Mouse (Mus musculus): ENCODE measurements at regions not wholly inside any gene's neighbourhood (a gene's known extent, or its start where the extent isn't known, plus 50 kb on each side); places are given as distances from the start of the nearest gene placed in this dataset.

GRCm38 (mm10) chr1:120739499-120739898 is 137.3 kb downstream of the En1 start:
- H3K4me1 ChIP-seq (ENCODE audit: control insufficient read depth, insufficient read depth, insufficient read length, low read length) = no peaks in the 10 kb centered on the region
- no peaks in the 10 kb centered on the region for H3K27me3 ChIP-seq (ENCODE audit: control insufficient read depth, insufficient read depth, low read length)
- no peak overlapping the region for H3K27ac ChIP-seq (ENCODE audit: insufficient read depth, low read depth, low read length)
- 72% methylated on average over 6 of the region's 6 CpGs for WGBS
- no peak overlapping the region for H3K4me3 ChIP-seq (ENCODE audit: low read depth, low read length)
- no peak for TF ChIP-seq POLR2A (IDR thresholded peaks at IDR 0.05; ENCODE audit: low read depth, low read length)
- no peak for TF ChIP-seq CTCF (IDR thresholded peaks at IDR 0.05; ENCODE audit: extremely low read depth, insufficient read length, insufficient replicate concordance, low read depth, low read length)
- H3K36me3 ChIP-seq (ENCODE audit: control insufficient read depth, insufficient read depth, low read length) = no peaks in the 10 kb centered on the region

GRCm38 (mm10) chr1:120741091-120741740 is 139.0 kb downstream of the En1 start:
- no peaks in the 10 kb centered on the region for H3K27me3 ChIP-seq (ENCODE audit: control insufficient read depth, insufficient read depth, low read length)
- TF ChIP-seq CTCF (IDR thresholded peaks at IDR 0.05; ENCODE audit: extremely low read depth, insufficient read length, insufficient replicate concordance, low read depth, low read length) = no peak
- no peak for TF ChIP-seq POLR2A (IDR thresholded peaks at IDR 0.05; ENCODE audit: low read depth, low read length)
- no peak overlapping the region for H3K4me3 ChIP-seq (ENCODE audit: low read depth, low read length)
- WGBS = 77% methylated on average over 16 of the region's 16 CpGs
- no peak overlapping the region for H3K27ac ChIP-seq (ENCODE audit: insufficient read depth, low read depth, low read length)
- H3K36me3 ChIP-seq (ENCODE audit: control insufficient read depth, insufficient read depth, low read length) = no peaks in the 10 kb centered on the region
- no peaks in the 10 kb centered on the region for H3K4me1 ChIP-seq (ENCODE audit: control insufficient read depth, insufficient read depth, insufficient read length, low read length)

- 71% methylated on average over 6 of the region's 6 CpGs for WGBS
- no peaks in the 10 kb centered on the region for H3K36me3 ChIP-seq (ENCODE audit: control insufficient read depth, insufficient read depth, low read length)
- H3K27me3 ChIP-seq (ENCODE audit: control insufficient read depth, insufficient read depth, low read length) = no peaks in the 10 kb centered on the region
- TF ChIP-seq POLR2A (IDR thresholded peaks at IDR 0.05; ENCODE audit: low read depth, low read length) = no peak
- TF ChIP-seq CTCF (IDR thresholded peaks at IDR 0.05; ENCODE audit: extremely low read depth, insufficient read length, insufficient replicate concordance, low read depth, low read length) = no peak
- no peak overlapping the region for H3K4me3 ChIP-seq (ENCODE audit: low read depth, low read length)
- H3K4me1 ChIP-seq (ENCODE audit: control insufficient read depth, insufficient read depth, insufficient read length, low read length) = no peaks in the 10 kb centered on the region
- H3K27ac ChIP-seq (ENCODE audit: insufficient read depth, low read depth, low read length) = no peak overlapping the region
Observed at GRCm38 (mm10) chr1:120748963-120749362, 146.7 kb downstream of the En1 start.

DNA sequence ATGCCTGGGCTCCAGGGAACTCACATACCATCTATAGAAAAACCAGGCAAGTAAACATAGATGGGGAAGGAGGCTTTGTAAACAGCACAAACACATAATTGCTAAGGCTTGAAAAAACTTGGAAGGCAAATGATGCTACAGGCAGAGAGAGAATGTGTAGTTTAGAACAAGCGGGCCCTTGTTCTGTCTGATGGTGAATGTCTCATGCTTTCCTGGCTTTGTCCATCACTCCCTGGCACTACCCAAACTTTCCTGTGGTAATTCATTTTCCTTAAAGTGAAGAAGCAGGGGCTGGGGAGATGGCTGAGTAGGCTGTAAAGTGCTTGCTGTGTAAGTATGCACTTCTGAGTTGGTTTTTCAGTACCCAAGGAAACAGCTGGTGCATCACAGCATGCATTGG is 151.2 kb downstream of the En1 start:
- no peak overlapping the region for H3K27ac ChIP-seq (ENCODE audit: insufficient read depth, low read depth, low read length)
- no peak overlapping the region for H3K4me3 ChIP-seq (ENCODE audit: low read depth, low read length)
- H3K27me3 ChIP-seq (ENCODE audit: control insufficient read depth, insufficient read depth, low read length) = no peaks in the 10 kb centered on the region
- H3K36me3 ChIP-seq (ENCODE audit: control insufficient read depth, insufficient read depth, low read length) = no peaks in the 10 kb centered on the region
- no peaks in the 10 kb centered on the region for H3K4me1 ChIP-seq (ENCODE audit: control insufficient read depth, insufficient read depth, insufficient read length, low read length)
- 95% methylated on average over 1 of the region's 1 CpGs for WGBS
- TF ChIP-seq CTCF (IDR thresholded peaks at IDR 0.05; ENCODE audit: extremely low read depth, insufficient read length, insufficient replicate concordance, low read depth, low read length) = no peak
- no peak for TF ChIP-seq POLR2A (IDR thresholded peaks at IDR 0.05; ENCODE audit: low read depth, low read length)

DNA sequence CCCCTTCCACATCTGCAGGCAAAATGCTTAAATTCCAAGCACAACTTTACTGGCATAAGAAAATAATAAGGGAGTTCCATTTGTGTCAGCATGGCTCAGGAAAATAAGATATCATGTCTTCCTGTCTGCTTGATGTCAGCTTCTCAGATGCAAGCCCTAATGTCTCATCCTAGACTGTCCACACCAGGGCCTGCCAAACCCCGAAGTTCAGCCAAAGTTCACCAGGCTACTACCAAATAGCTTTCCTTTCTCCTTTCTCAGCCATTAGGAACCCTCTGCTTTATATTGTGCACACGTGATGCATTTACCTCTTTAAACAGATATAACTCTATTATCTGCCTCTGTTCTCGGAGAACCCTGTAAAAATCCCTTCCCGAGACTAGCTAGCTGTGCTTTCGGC is 152.1 kb downstream of the En1 start:
- Histone ChIP-seq H3K27ac (ENCODE audit: insufficient read depth, low read depth, low read length) (no peak overlapping the region), H3K4me1 (ENCODE audit: control insufficient read depth, insufficient read depth, insufficient read length, low read length) (no peaks in the 10 kb centered on the region), H3K4me3 (ENCODE audit: low read depth, low read length) (no peak overlapping the region), H3K27me3 (ENCODE audit: control insufficient read depth, insufficient read depth, low read length) (no peaks in the 10 kb centered on the region), H3K36me3 (ENCODE audit: control insufficient read depth, insufficient read depth, low read length) (no peaks in the 10 kb centered on the region)
- 74% methylated on average over 5 of the region's 5 CpGs for WGBS
- TF ChIP-seq CTCF (IDR thresholded peaks at IDR 0.05; ENCODE audit: extremely low read depth, insufficient read length, insufficient replicate concordance, low read depth, low read length) (no peak), POLR2A (IDR thresholded peaks at IDR 0.05; ENCODE audit: low read depth, low read length) (no peak)

- TF ChIP-seq CTCF (IDR thresholded peaks at IDR 0.05; ENCODE audit: extremely low read depth, insufficient read length, insufficient replicate concordance, low read depth, low read length) (no peak), POLR2A (IDR thresholded peaks at IDR 0.05; ENCODE audit: low read depth, low read length) (no peak)
- Histone ChIP-seq H3K27me3 (ENCODE audit: control insufficient read depth, insufficient read depth, low read length) (no peaks in the 10 kb centered on the region), H3K36me3 (ENCODE audit: control insufficient read depth, insufficient read depth, low read length) (no peaks in the 10 kb centered on the region), H3K4me1 (ENCODE audit: control insufficient read depth, insufficient read depth, insufficient read length, low read length) (no peaks in the 10 kb centered on the region), H3K27ac (ENCODE audit: insufficient read depth, low read depth, low read length) (no peak overlapping the region), H3K4me3 (ENCODE audit: low read depth, low read length) (no peak overlapping the region)
- WGBS = 64% methylated on average over 9 of the region's 9 CpGs
Observed at GRCm38 (mm10) chr1:120757283-120757821, 155.1 kb downstream of the En1 start.

GRCm38 (mm10) chr1:120758172-120758571 is 156.0 kb downstream of the En1 start:
- Histone ChIP-seq H3K4me1 (ENCODE audit: control insufficient read depth, insufficient read depth, insufficient read length, low read length) (no peaks in the 10 kb centered on the region), H3K27ac (ENCODE audit: insufficient read depth, low read depth, low read length) (no peak overlapping the region), H3K36me3 (ENCODE audit: control insufficient read depth, insufficient read depth, low read length) (no peaks in the 10 kb centered on the region), H3K27me3 (ENCODE audit: control insufficient read depth, insufficient read depth, low read length) (no peaks in the 10 kb centered on the region), H3K4me3 (ENCODE audit: low read depth, low read length) (no peak overlapping the region)
- WGBS = 73% methylated on average over 7 of the region's 7 CpGs
- TF ChIP-seq CTCF (IDR thresholded peaks at IDR 0.05; ENCODE audit: extremely low read depth, insufficient read length, insufficient replicate concordance, low read depth, low read length) (no peak), POLR2A (IDR thresholded peaks at IDR 0.05; ENCODE audit: low read depth, low read length) (no peak)

Measured in small intestine, adult 2 months (tissue).